Mouse (Mus musculus): ENCODE results near the gene Cacna1d. TPM values are rescaled to one million over a fixed set of nuclear protein-coding genes. Genes with fewer than 3 reads are reported as not detected.

Cacna1d gene
- total RNA-seq, 2 experiments from 2014 or later, result 50.9 to 52.4 TPM

- no peak for DNase-seq (ENCODE audit: low spot score in 2 of 2)
Measured at GRCm38 (mm10) chr14:30033405-30033804, 457.9 kb downstream of the Cacna1d start.

GRCm38 (mm10) chr14:30027378-30027777, 463.9 kb downstream of the Cacna1d start:
- no peak for DNase-seq (ENCODE audit: low spot score in 2 of 2)

- no peak for DNase-seq (ENCODE audit: low spot score in 2 of 2)
Measured at GRCm38 (mm10) chr14:30024387-30024786, 466.9 kb downstream of the Cacna1d start.

- no peak for DNase-seq (ENCODE audit: low spot score in 2 of 2)
Measured at GRCm38 (mm10) chr14:30022471-30022870, 468.8 kb downstream of the Cacna1d start.

- no peak for DNase-seq (ENCODE audit: low spot score in 2 of 2)
Measured at GRCm38 (mm10) chr14:30019792-30020575, 471.3 kb downstream of the Cacna1d start.

- DNase-seq (ENCODE audit: low spot score in 2 of 2), result no peak
Measured at GRCm38 (mm10) chr14:30019375-30019774, 471.9 kb downstream of the Cacna1d start.

- no peak for DNase-seq (ENCODE audit: low spot score in 2 of 2)
Measured at GRCm38 (mm10) chr14:30018846-30019245, 472.4 kb downstream of the Cacna1d start.

GRCm38 (mm10) chr14:30018463-30018801, 472.8 kb downstream of the Cacna1d start:
- no peak for DNase-seq (ENCODE audit: low spot score in 2 of 2)

GRCm38 (mm10) chr14:30017794-30018462, 473.3 kb downstream of the Cacna1d start:
- DNase-seq (ENCODE audit: low spot score in 2 of 2), result no peak

GRCm38 (mm10) chr14:30016666-30017065, 474.6 kb downstream of the Cacna1d start:
- no peak for DNase-seq (ENCODE audit: low spot score in 2 of 2)

- no peak for DNase-seq (ENCODE audit: low spot score in 2 of 2)
Measured at GRCm38 (mm10) chr14:30015008-30015407, 476.2 kb downstream of the Cacna1d start.

- no peak for DNase-seq (ENCODE audit: low spot score in 2 of 2)
Measured at GRCm38 (mm10) chr14:30014487-30014886, 476.8 kb downstream of the Cacna1d start.

GRCm38 (mm10) chr14:30011886-30012560, 479.2 kb downstream of the Cacna1d start:
- DNase-seq (ENCODE audit: low spot score in 2 of 2), result peak in 1 of 2 experiments; percentile 41

- DNase-seq (ENCODE audit: low spot score in 2 of 2), result peak; percentile 68 to 76
Measured at GRCm38 (mm10) chr14:30009864-30010560, 481.2 kb downstream of the Cacna1d start.

- DNase-seq (ENCODE audit: low spot score in 2 of 2), result peak; percentile 35 to 55
Measured at GRCm38 (mm10) chr14:30008733-30009575, 482.3 kb downstream of the Cacna1d start, which contains the start of the genes Il17rb and Chdh. Gene Il17rb, minus strand, starts transcription at chr14:30008896. Gene Chdh, plus strand, starts transcription at chr14:30009023.

- no peak for DNase-seq (ENCODE audit: low spot score in 2 of 2)
Measured at GRCm38 (mm10) chr14:29999475-29999811, 491.8 kb downstream of the Cacna1d start.

- no peak for DNase-seq (ENCODE audit: low spot score in 2 of 2)
Measured at GRCm38 (mm10) chr14:29998747-29999474, 492.3 kb downstream of the Cacna1d start.

- no peak for DNase-seq (ENCODE audit: low spot score in 2 of 2)
Measured at GRCm38 (mm10) chr14:29997345-29997744, 493.9 kb downstream of the Cacna1d start.

- no peak for DNase-seq (ENCODE audit: low spot score in 2 of 2)
Measured at GRCm38 (mm10) chr14:29996000-29996751, 495.1 kb downstream of the Cacna1d start.

All from layer of hippocampus, postnatal 10 days (tissue).